Mouse (Mus musculus) stomach, postnatal 0 days (tissue): Measurements from ENCODE around the gene Tspyl2. TPM values are rescaled to one million over a fixed set of nuclear protein-coding genes. Genes with fewer than 3 reads are reported as not detected.
"Not testable (repeated sequence)": the region's sequence is repeated elsewhere in the genome, so short reads cannot be mapped to it uniquely, and the experiment has no call there.

Source experiments
- ATAC-seq: fragments of 200-750 bp; cut with Nextera tagmentation; 2 replicates; pipeline ENCODE4 v1.8.0; 2017; ENCODE audit not compliant: low FRiP score, low TSS enrichment
- DNase-seq: peaks from one replicate; pipeline ENCODE4 v3.0.0-alpha.2; 2016; ENCODE audit warnings: low spot score
- H3K27ac ChIP-seq: fragments of 300-500 bp; sonication (generic); replicated peaks from 2 replicates; pipeline ENCODE4 v1.5.1; 2014; ENCODE audit warnings: mild to moderate bottlenecking, control low read depth
- H3K27me3 ChIP-seq: fragments of 300-500 bp; sonication (generic); 2 replicates; pipeline ENCODE4 v1.6.1; 2014; ENCODE audit warnings: low read length; ENCODE audit not compliant: control insufficient read depth, insufficient read depth
- H3K36me3 ChIP-seq: fragments of 300-500 bp; sonication (generic); 2 replicates; pipeline ENCODE4 v1.6.1; 2014; ENCODE audit warnings: low read length, mixed read lengths; ENCODE audit not compliant: control insufficient read depth, insufficient read depth
- H3K4me1 ChIP-seq: fragments of 300-500 bp; sonication (generic); replicated peaks from 2 replicates; pipeline ENCODE4 v1.6.1; 2014; ENCODE audit warnings: antibody characterized with exemption; ENCODE audit not compliant: control insufficient read depth, insufficient read depth
- H3K4me2 ChIP-seq: fragments of 300-500 bp; sonication (generic); replicated peaks from 2 replicates; pipeline ENCODE4 v1.6.1; 2014; ENCODE audit warnings: low read depth, mild to moderate bottlenecking, control low read depth, moderate library complexity
- H3K4me3 ChIP-seq: fragments of 300-500 bp; sonication (generic); 2 replicates; pipeline ENCODE4 v1.5.1; 2014; ENCODE audit warnings: low read depth, low read length, control low read depth
- H3K9ac ChIP-seq: fragments of 300-500 bp; sonication (generic); 2 replicates; pipeline ENCODE4 v1.6.1; 2014; ENCODE audit warnings: mild to moderate bottlenecking, low read length, control low read depth, mixed read lengths
- H3K9me3 ChIP-seq: fragments of 300-500 bp; sonication (generic); 2 replicates; pipeline ENCODE4 v1.6.1; 2016; ENCODE audit warnings: low read length; ENCODE audit not compliant: control insufficient read depth
- CTCF ChIP-seq: IDR thresholded peaks from 2 replicates; pipeline ENCODE4 v1.5.1; 2016; ENCODE audit warnings: antibody characterized with exemption, low read depth, mild to moderate bottlenecking, moderate library complexity
- EP300 ChIP-seq: optimal IDR thresholded peaks from 2 replicates; pipeline ENCODE3; 2016; ENCODE audit warnings: antibody characterized with exemption
- WGBS: fragments of 180-500 bp; shearing (Covaris S2); extraction: QIAGEN DNeasy Blood & Tissue Kit; methylation state at CpG from one replicate; pipeline ENCODE4 v1.1.7; 2014; 5-methylcytosine and 5-hydroxymethylcytosine counted together
- polyA plus RNA-seq: library from polyadenylated mRNA; unstranded; fragments of >200 nt; fragmentation: Nextera tagmentation; extraction: Ambion mirVana; gene quantifications from 2 replicates; pipeline ENCODE4 v1.2.1, GENCODE M21; 2015

Tspyl2 gene
- polyA plus RNA-seq, 1 experiment from 2014 or later, result 12.3 TPM

GRCm38 (mm10) chrX:152307371-152307770, 34.9 kb downstream of the Tspyl2 start:
- no peak for TF ChIP-seq EP300
- no peak for TF ChIP-seq CTCF
- Histone ChIP-seq H3K27ac (no peak overlapping the region), H3K4me2 (no peak overlapping the region), H3K4me1 (no peaks in the 10 kb centered on the region), H3K9ac (no peak overlapping the region), H3K4me3 (no peak overlapping the region), H3K9me3 (no peaks in the 10 kb centered on the region), H3K36me3 (no peaks in the 10 kb centered on the region), H3K27me3 (no peaks in the 10 kb centered on the region)
- ATAC-seq (no peak), DNase-seq (no peak)

DNA sequence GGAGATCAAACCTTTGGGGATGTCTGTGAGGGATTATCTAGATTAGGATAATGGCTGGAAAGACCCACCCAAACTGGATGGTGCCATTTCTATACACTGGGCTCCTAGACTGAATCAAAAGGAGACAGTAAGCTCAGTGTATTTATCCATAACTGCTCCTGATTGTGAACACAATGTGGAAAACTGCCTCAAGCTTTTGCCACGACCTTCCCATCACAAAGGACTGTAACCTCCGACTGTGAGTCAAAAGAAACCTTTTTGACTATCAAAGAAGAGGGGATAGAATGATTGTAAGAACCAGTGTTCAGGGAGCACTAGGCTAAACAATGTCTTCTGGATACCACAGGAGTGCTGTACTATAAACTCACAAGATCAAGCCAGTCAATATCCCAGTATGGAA, 36.0 kb downstream of the Tspyl2 start:
- 65% methylated on average over 2 of the region's 2 CpGs for WGBS
- no peak for DNase-seq
- no peaks in the 10 kb centered on the region for H3K27me3 ChIP-seq
- H3K9ac ChIP-seq, result no peak overlapping the region
- no peak for TF ChIP-seq EP300
- no peak for TF ChIP-seq CTCF
- no peak overlapping the region for H3K4me2 ChIP-seq
- H3K9me3 ChIP-seq, result no peaks in the 10 kb centered on the region
- H3K27ac ChIP-seq, result no peak overlapping the region
- no peaks in the 10 kb centered on the region for H3K4me1 ChIP-seq
- ATAC-seq, result no peak
- H3K4me3 ChIP-seq, result no peak overlapping the region
- H3K36me3 ChIP-seq, result no peaks in the 10 kb centered on the region

- H3K9ac ChIP-seq, H3K4me1 ChIP-seq, DNase-seq, ATAC-seq, H3K27me3 ChIP-seq, H3K4me2 ChIP-seq, H3K36me3 ChIP-seq, H3K4me3 ChIP-seq, H3K9me3 ChIP-seq, H3K27ac ChIP-seq: not testable (repeated sequence)
- 52% methylated on average over 1 of the region's 1 CpGs for WGBS
Observed at GRCm38 (mm10) chrX:152287026-152287425, 55.2 kb downstream of the Tspyl2 start.

Other genes with a start within 250 kb of the Tspyl2 start
- gene Iqsec2, start 198.2 kb downstream of the Tspyl2 start, polyA plus RNA-seq, result 3.6 TPM in 2 replicates
- gene Kdm5c, start 109.4 kb downstream of the Tspyl2 start, polyA plus RNA-seq, result 13.8 and 15.4 TPM in 2 replicates
- 4.7 and 5.4 TPM in 2 replicates for gene Kantr, start 14.9 kb downstream of the Tspyl2 start, polyA plus RNA-seq
- 1.0 and 1.3 TPM in 2 replicates for gene Gpr173, start 26.3 kb upstream of the Tspyl2 start, polyA plus RNA-seq
- not detected in 2 replicates for gene Cldn34a, start 220.9 kb upstream of the Tspyl2 start, polyA plus RNA-seq